Mouse (Mus musculus): ENCODE data around the gene Mast1. TPM values are rescaled to one million over a fixed set of nuclear protein-coding genes. Genes with fewer than 3 reads are reported as not detected.

Mast1 gene
- polyA plus RNA-seq, 1 experiment from 2014 or later, result 0.34 TPM

DNA sequence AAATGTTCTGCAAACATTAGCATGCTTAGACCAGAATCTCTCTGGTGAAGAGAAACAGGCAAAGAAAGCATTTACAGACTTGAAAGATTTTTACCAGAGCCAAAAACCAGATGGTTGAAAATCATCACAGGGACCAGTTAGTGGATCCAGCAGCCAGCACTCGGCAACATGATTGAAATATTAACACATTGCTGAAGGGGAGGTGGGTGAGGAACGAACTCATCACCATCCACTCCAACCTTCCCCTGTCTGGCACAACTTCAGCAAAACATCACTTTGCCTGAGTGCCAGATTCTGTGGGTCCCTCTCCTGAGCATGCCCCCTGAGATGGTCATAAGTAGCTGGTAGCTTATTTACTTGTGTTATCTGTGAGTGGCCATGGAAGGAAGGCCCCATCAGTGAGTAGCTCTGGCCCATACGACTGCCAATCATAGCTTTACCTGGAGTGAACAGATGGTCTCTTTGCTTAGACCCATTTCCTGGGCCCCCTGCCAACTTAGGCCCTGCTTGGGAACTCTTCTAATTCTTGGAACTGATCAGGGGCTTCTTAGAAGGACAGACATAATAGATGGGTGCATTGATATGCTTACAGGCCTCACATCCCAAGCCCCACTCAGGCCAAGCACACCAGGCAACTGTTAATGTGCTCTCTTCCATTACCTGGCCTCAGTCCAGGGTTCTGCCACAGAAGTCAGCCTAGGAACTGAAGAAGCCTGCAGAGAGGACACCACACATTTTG is 59.7 kb downstream of the Mast1 start:
- H3K36me3 ChIP-seq (ENCODE audit: insufficient read depth, low read length), result no peaks in the 10 kb centered on the region
- no peak overlapping the region for H3K27ac ChIP-seq (ENCODE audit: low read length)
- no peak overlapping the region for H3K4me3 ChIP-seq (ENCODE audit: low read length)
- H3K27me3 ChIP-seq (ENCODE audit: insufficient read depth, low read length), result no peaks in the 10 kb centered on the region
- no peak overlapping the region for H3K9ac ChIP-seq (replicated peaks; ENCODE audit: low read length)
- no peak overlapping the region for H3K4me2 ChIP-seq (replicated peaks; ENCODE audit: low read depth, low read length)
- ATAC-seq (ENCODE audit: low FRiP score, low TSS enrichment), result no peak
- WGBS, result 84% methylated on average over 3 of the region's 3 CpGs
- H3K9me3 ChIP-seq (ENCODE audit: low read length), result no peaks in the 10 kb centered on the region
- H3K4me1 ChIP-seq (ENCODE audit: insufficient read depth, low read length), result peaks cover 4% of the 10 kb centered on the region

DNA sequence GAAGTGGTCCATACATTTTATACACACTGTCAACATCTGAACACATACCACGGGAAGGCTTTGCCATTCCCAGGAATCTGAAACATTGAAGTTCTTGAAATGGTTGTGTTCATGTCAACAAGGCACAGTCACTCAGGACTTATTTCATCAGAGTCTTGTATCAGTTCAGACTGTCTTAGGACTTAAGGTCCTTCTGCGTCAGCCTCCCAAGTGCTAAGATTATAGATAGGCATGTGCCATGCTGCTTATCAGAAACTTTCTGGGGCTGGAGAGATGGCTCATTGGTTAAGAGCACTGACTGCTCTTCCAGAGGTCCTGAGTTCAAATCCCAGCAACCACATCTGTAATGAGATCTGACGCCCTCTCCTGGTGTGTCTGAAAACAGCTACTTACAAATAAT is 62.8 kb downstream of the Mast1 start:
- Histone ChIP-seq H3K9me3 (ENCODE audit: low read length) (no peaks in the 10 kb centered on the region), H3K4me3 (ENCODE audit: low read length) (no peak overlapping the region), H3K4me2 (replicated peaks; ENCODE audit: low read depth, low read length) (no peak overlapping the region), H3K36me3 (ENCODE audit: insufficient read depth, low read length) (peaks cover 8% of the 10 kb centered on the region; the same call in 1 of the 2 replicates), H3K9ac (replicated peaks; ENCODE audit: low read length) (no peak overlapping the region), H3K27me3 (ENCODE audit: insufficient read depth, low read length) (no peaks in the 10 kb centered on the region), H3K27ac (ENCODE audit: low read length) (no peak overlapping the region), H3K4me1 (ENCODE audit: insufficient read depth, low read length) (peaks cover 11% of the 10 kb centered on the region)
- WGBS, result 85% methylated on average over 3 of the region's 3 CpGs
- ATAC-seq (ENCODE audit: low FRiP score, low TSS enrichment), result no peak

DNA sequence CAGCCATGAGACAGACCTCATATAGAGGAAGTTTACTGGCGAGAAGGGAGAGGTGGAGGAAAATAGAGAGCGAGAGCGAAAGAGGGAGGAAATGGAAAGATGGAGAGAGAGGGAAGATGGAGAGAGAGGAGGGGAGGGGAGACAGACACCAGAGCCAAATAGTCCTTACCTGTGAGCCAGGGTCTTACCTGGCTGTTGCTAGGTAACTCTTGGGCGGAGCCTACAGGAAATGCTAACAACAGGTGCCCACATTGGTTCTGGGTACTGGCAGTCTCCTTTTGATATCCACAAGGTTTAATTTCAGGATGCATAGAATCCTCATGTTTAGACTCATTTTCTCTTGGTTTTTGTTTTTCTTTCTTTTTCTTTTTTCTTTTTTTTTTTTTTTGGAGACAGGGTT is 64.1 kb downstream of the Mast1 start:
- ATAC-seq (ENCODE audit: low FRiP score, low TSS enrichment), result no peak
- Histone ChIP-seq H3K4me1 (ENCODE audit: insufficient read depth, low read length) (peaks cover 11% of the 10 kb centered on the region), H3K36me3 (ENCODE audit: insufficient read depth, low read length) (peaks cover 20% of the 10 kb centered on the region), H3K4me3 (ENCODE audit: low read length) (peak overlapping the region; percentile 53), H3K9me3 (ENCODE audit: low read length) (no peaks in the 10 kb centered on the region), H3K9ac (replicated peaks; ENCODE audit: low read length) (peak overlapping the region; percentile 72), H3K27me3 (ENCODE audit: insufficient read depth, low read length) (no peaks in the 10 kb centered on the region), H3K27ac (ENCODE audit: low read length) (no peak overlapping the region), H3K4me2 (replicated peaks; ENCODE audit: low read depth, low read length) (peak overlapping the region; percentile 98)
- 69% methylated on average over 4 of the region's 4 CpGs for WGBS

DNA sequence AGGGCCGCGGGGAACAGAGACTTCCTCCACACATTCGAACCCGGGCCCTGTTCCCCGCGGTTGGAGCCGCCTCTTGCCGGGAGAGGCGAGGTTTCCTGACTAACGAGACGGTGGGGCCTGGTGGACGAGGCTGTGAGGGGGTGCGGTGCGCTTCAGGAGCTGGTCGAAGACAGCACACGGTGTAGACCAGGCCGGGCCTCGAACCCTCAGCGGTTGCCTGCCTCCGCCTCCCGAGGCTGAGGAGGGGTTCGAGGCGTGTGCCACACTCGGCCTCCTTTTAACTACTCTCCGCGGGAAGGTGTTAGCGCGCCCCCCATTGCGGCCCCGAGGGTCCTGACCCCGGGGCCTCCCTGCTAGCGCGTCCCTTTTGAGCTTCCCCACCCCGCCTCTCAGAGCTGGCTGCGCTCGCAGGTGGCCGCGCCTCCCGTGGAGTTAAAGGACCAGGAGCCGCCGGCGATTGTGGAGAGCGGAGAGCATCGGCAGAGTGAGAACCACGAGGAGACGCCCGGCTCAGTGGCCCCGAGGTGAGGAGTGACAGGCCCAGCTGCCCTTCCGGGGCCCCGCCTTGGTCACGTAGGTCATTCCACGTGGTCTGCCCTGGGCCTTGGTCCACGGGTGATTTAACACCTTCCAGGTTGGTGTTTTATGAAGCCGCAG is 64.7 kb downstream of the Mast1 start:
- peak overlapping the region; percentile 53 for H3K4me3 ChIP-seq (ENCODE audit: low read length)
- no peak overlapping the region for H3K27ac ChIP-seq (ENCODE audit: low read length)
- H3K9me3 ChIP-seq (ENCODE audit: low read length), result no peaks in the 10 kb centered on the region
- peak overlapping the region; percentile 72 for H3K9ac ChIP-seq (replicated peaks; ENCODE audit: low read length)
- peaks cover 11% of the 10 kb centered on the region for H3K4me1 ChIP-seq (ENCODE audit: insufficient read depth, low read length)
- peak overlapping the region; percentile 98 for H3K4me2 ChIP-seq (replicated peaks; ENCODE audit: low read depth, low read length)
- whole genome bisulfite sequencing, result 2% methylated on average over 51 of the region's 54 CpGs
- peak; percentile 76 for ATAC-seq (ENCODE audit: low FRiP score, low TSS enrichment)
- no peaks in the 10 kb centered on the region for H3K27me3 ChIP-seq (ENCODE audit: insufficient read depth, low read length)
- peaks cover 26% of the 10 kb centered on the region for H3K36me3 ChIP-seq (ENCODE audit: insufficient read depth, low read length)

DNA sequence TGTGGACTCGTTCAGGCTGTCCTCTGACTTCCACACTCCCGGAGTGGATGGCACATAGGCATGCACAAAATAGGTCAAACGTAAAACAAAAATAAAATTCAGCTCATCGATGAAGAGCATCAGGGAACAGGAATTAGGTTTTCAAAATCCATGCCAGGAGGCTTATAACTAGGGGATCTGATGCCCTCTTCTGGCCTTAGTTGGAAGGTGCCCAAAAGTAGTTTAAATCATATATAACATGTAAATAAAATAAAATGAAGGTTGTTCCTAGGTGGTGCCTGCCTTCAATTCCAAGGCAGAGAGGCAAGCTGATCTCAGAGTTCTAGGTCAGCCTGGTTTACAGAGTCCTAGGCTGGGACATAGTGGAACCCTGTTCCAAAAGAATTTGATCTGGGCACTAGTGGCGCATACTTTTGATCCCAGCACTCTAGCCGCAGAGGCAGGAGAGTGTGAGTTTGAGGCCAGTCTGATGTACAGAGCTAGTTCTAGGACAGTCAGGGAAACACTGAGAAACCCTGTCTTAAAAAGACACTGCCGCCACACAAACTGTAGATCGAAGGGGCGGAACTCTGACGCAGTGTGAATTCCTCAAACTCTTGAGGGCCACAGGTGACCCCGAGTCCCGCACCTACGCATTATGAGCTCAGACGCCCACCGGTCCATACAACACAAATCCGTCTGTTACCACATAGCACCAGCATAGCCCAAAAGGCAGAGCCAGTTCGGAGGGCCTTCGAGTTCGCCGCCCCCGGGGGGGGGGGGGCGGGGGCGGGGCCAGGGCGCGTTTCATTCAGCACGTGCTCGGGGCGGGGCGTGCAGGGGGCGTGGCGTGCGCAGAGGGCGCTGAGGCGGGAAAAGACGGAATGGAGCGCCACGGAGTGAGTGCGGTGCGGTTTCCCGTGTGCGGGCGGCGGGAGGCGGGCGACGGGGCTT is 65.5 kb downstream of the Mast1 start, which contains the start of gene Syce2:
Gene Syce2, plus strand, starts transcription at position 736 of the 933 bp plus-strand sequence.
- 16% methylated on average over 40 of the region's 46 CpGs for WGBS
- peaks cover 32% of the 10 kb centered on the region for H3K36me3 ChIP-seq (ENCODE audit: insufficient read depth, low read length)
- H3K9ac ChIP-seq (replicated peaks; ENCODE audit: low read length), result peak within 1 kb of the TSS; percentile 72
- H3K4me2 ChIP-seq (replicated peaks; ENCODE audit: low read depth, low read length), result peak within 1 kb of the TSS; percentile 98
- no peak within 1 kb of the TSS; the same call in 1 of the 2 replicates for H3K27ac ChIP-seq (ENCODE audit: low read length)
- no peaks in the 10 kb centered on the region for H3K27me3 ChIP-seq (ENCODE audit: insufficient read depth, low read length)
- peaks cover 11% of the 10 kb centered on the region for H3K4me1 ChIP-seq (ENCODE audit: insufficient read depth, low read length)
- no peaks in the 10 kb centered on the region for H3K9me3 ChIP-seq (ENCODE audit: low read length)
- peak within 1 kb of the TSS; percentile 53 for H3K4me3 ChIP-seq (ENCODE audit: low read length)
- peak; percentile 60; the same call in 1 of the 2 replicates for ATAC-seq (ENCODE audit: low FRiP score, low TSS enrichment)

Small RNAs within 50 kb of the gene (microRNA-seq; reads per million reads assigned to microRNA genes)
- gene Gm24197 (not detected), gene Mir7069 (2.7 reads per million, percentile 12 among the genes with 10 or more reads in this experiment)

Other genes starting within 250 kb of the Mast1 start
- gene Nacc1, start 249.5 kb downstream of the Mast1 start, polyA plus RNA-seq (2015; fragmentation: Nextera tagmentation; extraction: Ambion mirVana), result 22.5 and 26.7 TPM in 2 replicates
- gene Lyl1, start 235.9 kb downstream of the Mast1 start, polyA plus RNA-seq (2015; fragmentation: Nextera tagmentation; extraction: Ambion mirVana), result 7.9 and 8.1 TPM in 2 replicates
- 2.3 and 2.8 TPM in 2 replicates for gene G430095P16Rik, start 214.4 kb downstream of the Mast1 start, polyA plus RNA-seq (2015; fragmentation: Nextera tagmentation; extraction: Ambion mirVana)
- 14.8 and 15.9 TPM in 2 replicates for gene Nfix, start 137.0 kb downstream of the Mast1 start, polyA plus RNA-seq (2015; fragmentation: Nextera tagmentation; extraction: Ambion mirVana)
- gene Dand5, start 114.5 kb downstream of the Mast1 start, polyA plus RNA-seq (2015; fragmentation: Nextera tagmentation; extraction: Ambion mirVana), result 6.6 and 9.0 TPM in 2 replicates
- gene Gadd45gip1, start 105.8 kb downstream of the Mast1 start, polyA plus RNA-seq (2015; fragmentation: Nextera tagmentation; extraction: Ambion mirVana), result 49.7 and 51.6 TPM in 2 replicates
- 109 and 114 TPM in 2 replicates for gene Rad23a, start 96.7 kb downstream of the Mast1 start, polyA plus RNA-seq (2015; fragmentation: Nextera tagmentation; extraction: Ambion mirVana)
- gene Calr, start 90.4 kb downstream of the Mast1 start, polyA plus RNA-seq (2015; fragmentation: Nextera tagmentation; extraction: Ambion mirVana), result 1,143 and 1,180 TPM in 2 replicates
- gene Farsa, start 80.4 kb downstream of the Mast1 start, polyA plus RNA-seq (2015; fragmentation: Nextera tagmentation; extraction: Ambion mirVana), result 110 and 120 TPM in 2 replicates
- gene Syce2, start 65.2 kb downstream of the Mast1 start, polyA plus RNA-seq (2015; fragmentation: Nextera tagmentation; extraction: Ambion mirVana), result 60.7 and 61.3 TPM in 2 replicates
- gene Gcdh, start 43.4 kb downstream of the Mast1 start, polyA plus RNA-seq (2015; fragmentation: Nextera tagmentation; extraction: Ambion mirVana), result 61.2 and 70.4 TPM in 2 replicates
- 2.4 and 2.8 TPM in 2 replicates for gene Klf1, start 35.4 kb downstream of the Mast1 start, polyA plus RNA-seq (2015; fragmentation: Nextera tagmentation; extraction: Ambion mirVana)
- 10.2 and 10.6 TPM in 2 replicates for gene Dnase2a, start 28.8 kb downstream of the Mast1 start, polyA plus RNA-seq (2015; fragmentation: Nextera tagmentation; extraction: Ambion mirVana)
- 0.19 and 0.30 TPM in 2 replicates for gene Rtbdn, start 9.6 kb upstream of the Mast1 start, polyA plus RNA-seq (2015; fragmentation: Nextera tagmentation; extraction: Ambion mirVana)
- not detected in 2 replicates for gene Gm49661, start 32.1 kb upstream of the Mast1 start, polyA plus RNA-seq (2015; fragmentation: Nextera tagmentation; extraction: Ambion mirVana)
- gene Prdx2, start 32.2 kb upstream of the Mast1 start, polyA plus RNA-seq (2015; fragmentation: Nextera tagmentation; extraction: Ambion mirVana), result 810 and 819 TPM in 2 replicates
- gene Rnaseh2a, start 32.4 kb upstream of the Mast1 start, polyA plus RNA-seq (2015; fragmentation: Nextera tagmentation; extraction: Ambion mirVana), result 137 and 138 TPM in 2 replicates
- gene Junb, start 41.4 kb upstream of the Mast1 start, polyA plus RNA-seq (2015; fragmentation: Nextera tagmentation; extraction: Ambion mirVana), result 8.3 and 11.7 TPM in 2 replicates
- gene Hook2, start 53.2 kb upstream of the Mast1 start, polyA plus RNA-seq (2015; fragmentation: Nextera tagmentation; extraction: Ambion mirVana), result 34.8 and 35.2 TPM in 2 replicates
- not detected in 2 replicates for gene Best2, start 77.2 kb upstream of the Mast1 start, polyA plus RNA-seq (2015; fragmentation: Nextera tagmentation; extraction: Ambion mirVana)
- 150 and 154 TPM in 2 replicates for gene Asna1, start 87.9 kb upstream of the Mast1 start, polyA plus RNA-seq (2015; fragmentation: Nextera tagmentation; extraction: Ambion mirVana)
- 93.3 and 104 TPM in 2 replicates for gene Trir, start 89.5 kb upstream of the Mast1 start, polyA plus RNA-seq (2015; fragmentation: Nextera tagmentation; extraction: Ambion mirVana)
- 27.5 and 28.4 TPM in 2 replicates for gene Tnpo2, start 99.6 kb upstream of the Mast1 start, polyA plus RNA-seq (2015; fragmentation: Nextera tagmentation; extraction: Ambion mirVana)
- 34.6 and 37.3 TPM in 2 replicates for gene Fbxw9, start 122.7 kb upstream of the Mast1 start, polyA plus RNA-seq (2015; fragmentation: Nextera tagmentation; extraction: Ambion mirVana)
- 0.62 and 0.92 TPM in 2 replicates for gene Gm5741, start 130.6 kb upstream of the Mast1 start, polyA plus RNA-seq (2015; fragmentation: Nextera tagmentation; extraction: Ambion mirVana)
- gene Dhps, start 134.4 kb upstream of the Mast1 start, polyA plus RNA-seq (2015; fragmentation: Nextera tagmentation; extraction: Ambion mirVana), result 60.6 and 70.5 TPM in 2 replicates
- gene Wdr83os, start 143.4 kb upstream of the Mast1 start, polyA plus RNA-seq (2015; fragmentation: Nextera tagmentation; extraction: Ambion mirVana), result 141 TPM in 2 replicates
- gene Wdr83, start 143.9 kb upstream of the Mast1 start, polyA plus RNA-seq (2015; fragmentation: Nextera tagmentation; extraction: Ambion mirVana), result 53.0 and 54.8 TPM in 2 replicates
- 46.9 and 53.6 TPM in 2 replicates for gene Man2b1, start 145.9 kb upstream of the Mast1 start, polyA plus RNA-seq (2015; fragmentation: Nextera tagmentation; extraction: Ambion mirVana)
- 2.7 and 3.8 TPM in 2 replicates for gene Zfp791, start 185.7 kb upstream of the Mast1 start, polyA plus RNA-seq (2015; fragmentation: Nextera tagmentation; extraction: Ambion mirVana)
- gene Cks1brt, start 214.6 kb upstream of the Mast1 start, polyA plus RNA-seq (2015; fragmentation: Nextera tagmentation; extraction: Ambion mirVana), result not detected in 2 replicates

All from kidney, embryonic 16.5 days (tissue).